Mouse (Mus musculus) CD4-positive, CD25-positive, alpha-beta regulatory T cell, adult 4 months (primary cell): ENCODE measurements around the gene Gm11639. TPM values are rescaled to one million over a fixed set of nuclear protein-coding genes. Genes with fewer than 3 reads are reported as not detected.
A peak's percentile ranks its signal among the peaks of the same experiment; 100 is the strongest.
"Not testable (repeated sequence)": the region's sequence is repeated elsewhere in the genome, so short reads cannot be mapped to it uniquely, and the experiment has no call there.

Source experiments
- ATAC-seq: one replicate; pipeline ENCODE4 v1.8.0; 2017
- polyA plus RNA-seq, 2 experiments: library from polyadenylated mRNA; unstranded; fragments of 100-300 nt; shearing (Covaris generic); gene quantifications; one replicate each; pipeline ENCODE4 v1.2.1; 2017

Gm11639 gene
- polyA plus RNA-seq, 2 experiments from 2014 or later: 0.04 TPM; not detected in 1

DNA sequence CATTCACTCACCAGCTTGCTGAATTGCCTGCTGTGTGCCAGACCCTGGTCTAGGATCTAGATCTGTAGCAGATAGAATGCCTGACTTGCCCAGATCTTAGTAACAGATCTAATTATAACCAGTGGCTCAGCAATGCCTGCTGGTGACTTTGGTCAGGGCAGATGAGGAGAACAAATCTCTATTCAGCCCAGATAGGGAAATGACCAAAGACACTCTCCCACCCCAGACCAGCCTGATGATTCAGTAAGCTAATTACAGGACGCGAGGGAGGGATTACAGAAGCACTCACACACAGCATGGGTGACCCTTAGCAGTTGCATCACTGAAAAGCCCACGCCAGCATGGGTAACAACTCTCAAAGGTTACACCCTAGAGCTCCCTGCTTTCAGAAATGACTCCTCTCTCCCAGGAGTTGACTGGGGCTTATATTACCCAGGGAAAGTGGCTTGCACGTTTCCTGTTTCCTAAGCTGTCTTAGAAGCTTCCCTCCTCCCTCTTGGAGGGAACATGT lies 435.1 kb downstream of the Gm11639 start:
- no peak for ATAC-seq

DNA sequence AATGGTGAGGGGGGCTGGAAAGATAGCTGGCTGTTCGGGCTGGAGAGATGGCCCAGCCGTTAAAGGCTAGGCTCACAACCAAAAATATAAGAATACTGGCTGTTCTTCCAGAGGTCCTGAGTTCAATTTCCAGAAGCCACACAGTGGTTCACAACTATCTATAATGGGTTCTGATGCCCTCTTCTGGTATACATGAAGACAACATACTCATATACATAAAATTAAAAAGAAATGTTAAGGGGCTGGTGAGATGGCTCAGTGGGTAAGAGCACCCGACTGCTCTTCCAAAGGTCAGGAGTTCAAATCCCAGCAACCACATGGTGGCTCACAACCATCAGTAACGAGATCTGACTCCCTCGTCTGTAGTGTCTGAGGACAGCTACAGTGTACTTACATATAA lies 436.3 kb downstream of the Gm11639 start:
- not testable (repeated sequence) for ATAC-seq

GRCm38 (mm10) chr11:105123986-105124385 lies 438.5 kb downstream of the Gm11639 start:
- ATAC-seq: no peak

DNA sequence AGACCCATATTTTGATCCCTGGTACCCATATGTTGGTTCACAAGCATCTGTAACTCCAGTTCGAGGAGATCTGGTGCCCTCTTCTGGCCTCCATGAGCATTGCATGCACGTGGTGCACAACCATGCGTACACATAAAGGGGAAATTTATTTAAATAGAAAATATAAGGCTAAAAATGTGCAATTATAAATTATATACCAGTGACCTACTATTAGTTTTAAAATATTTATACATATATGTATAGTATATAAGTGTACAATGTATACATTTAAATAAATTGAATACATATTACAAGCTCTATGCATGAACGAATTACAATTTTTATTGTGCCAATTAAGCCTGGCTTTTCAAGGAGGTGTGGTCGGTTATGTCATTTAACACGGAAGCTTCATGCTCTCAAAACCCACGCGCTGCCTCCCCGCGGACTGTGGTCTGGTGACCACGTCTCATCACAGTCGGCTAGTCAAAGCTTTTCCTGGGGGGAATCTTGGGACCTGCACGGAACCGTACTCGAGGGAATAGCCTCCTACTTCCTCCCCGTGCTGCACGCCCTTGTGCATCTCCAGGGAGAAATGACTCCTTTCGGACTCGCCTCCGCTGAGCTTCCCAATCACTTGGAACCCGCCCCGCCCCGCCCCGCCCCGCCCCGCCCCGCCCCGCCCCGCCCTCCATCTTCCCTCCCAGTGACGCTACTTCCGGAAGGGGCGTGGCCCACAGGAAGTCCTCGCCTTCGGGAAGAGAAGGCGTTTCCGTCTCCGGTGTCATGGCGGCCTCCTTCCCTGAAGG lies 440.4 kb downstream of the Gm11639 start, which contains the start of gene Mettl2:
Mettl2 (plus strand) TSS at position 691 of the 785 bp plus-strand sequence.
- peak; percentile 84 for ATAC-seq

DNA sequence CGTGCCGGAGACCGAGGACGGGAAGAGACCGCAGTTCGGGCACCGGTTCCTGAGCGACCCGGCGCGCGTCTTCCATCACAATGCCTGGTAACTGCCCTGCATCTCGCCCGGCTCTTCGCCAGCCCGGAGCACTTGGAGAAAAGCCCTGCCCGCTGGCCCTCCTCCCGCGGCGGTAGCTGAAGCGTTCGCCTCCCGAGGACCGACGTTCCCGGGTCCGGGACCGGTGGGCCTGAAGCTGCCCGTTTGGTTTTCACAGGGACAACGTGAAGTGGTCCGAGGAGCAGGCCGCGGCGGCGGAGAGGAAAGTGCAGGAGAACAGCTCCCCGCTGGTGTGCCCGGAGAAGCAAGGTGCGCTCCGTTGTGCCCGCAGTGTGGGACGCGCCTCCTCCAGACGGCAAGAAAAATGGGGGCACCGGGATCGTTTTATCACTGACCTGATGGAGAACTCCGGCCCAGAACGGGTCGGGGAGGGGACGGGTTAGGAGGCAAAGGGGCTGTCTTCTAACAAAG lies 441.1 kb downstream of the Gm11639 start:
- ATAC-seq: no peak

DNA sequence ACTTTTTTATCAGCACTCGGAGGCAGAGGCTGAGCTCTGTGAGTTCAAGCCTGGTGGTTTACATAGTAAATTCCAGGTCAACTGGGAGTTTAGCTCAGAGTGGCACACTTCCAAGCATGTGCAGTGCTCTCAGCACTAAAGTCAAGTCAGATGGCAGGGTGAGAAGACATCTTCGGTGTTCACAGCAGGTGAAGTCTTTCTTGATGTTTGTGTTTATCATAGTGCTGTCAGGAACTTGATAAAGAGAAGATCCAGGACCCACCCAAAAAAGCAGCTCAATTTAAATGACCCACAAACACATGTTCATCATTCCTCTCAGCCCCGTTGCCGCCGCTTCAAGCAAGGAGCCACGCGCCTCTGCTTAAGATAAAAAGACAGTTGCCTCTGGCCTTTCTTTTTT lies 450.2 kb downstream of the Gm11639 start:
- no peak for ATAC-seq

GRCm38 (mm10) chr11:105137255-105137654 lies 451.7 kb downstream of the Gm11639 start:
- not testable (repeated sequence) for ATAC-seq

DNA sequence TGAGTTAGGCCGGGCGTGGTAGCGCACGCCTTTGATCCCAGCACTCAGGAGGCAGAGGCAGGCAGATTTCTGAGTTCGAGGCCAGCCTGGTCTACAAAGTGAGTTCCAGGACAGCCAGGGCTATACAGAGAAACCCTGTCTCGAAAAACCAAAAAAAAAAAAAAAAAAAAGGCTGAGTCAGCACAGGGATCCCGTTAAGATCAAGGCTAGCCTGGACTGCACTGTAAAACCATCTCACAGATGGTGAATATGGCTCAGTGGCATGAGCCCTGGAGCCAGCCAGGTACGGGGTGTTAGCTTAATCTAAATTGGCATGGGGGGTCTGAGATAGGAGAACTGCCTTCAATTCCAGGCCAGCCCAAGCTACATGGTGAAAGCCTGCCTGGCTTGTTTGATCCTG lies 455.0 kb downstream of the Gm11639 start:
- not testable (repeated sequence) for ATAC-seq

- ATAC-seq: no peak
Observed at GRCm38 (mm10) chr11:105141115-105141514, 455.6 kb downstream of the Gm11639 start.

DNA sequence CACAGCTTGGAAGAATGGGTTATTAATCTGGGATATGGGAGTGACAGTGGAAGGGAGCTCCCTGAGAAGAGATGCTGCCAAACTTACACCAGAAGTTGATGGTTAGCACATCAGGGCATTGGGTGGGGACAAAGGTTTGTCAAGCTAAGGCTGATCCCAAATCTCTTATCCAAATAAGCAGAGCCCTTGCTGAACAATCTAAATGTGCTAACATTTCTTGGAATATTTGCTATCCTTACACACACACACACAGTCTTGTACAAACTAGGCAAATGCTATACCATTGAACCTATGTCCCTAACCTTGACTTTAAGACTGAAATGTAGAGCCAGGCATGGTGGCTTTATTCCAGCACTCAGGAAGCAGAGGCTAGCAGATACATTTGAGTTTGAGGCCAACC lies 458.1 kb downstream of the Gm11639 start:
- ATAC-seq: no peak

GRCm38 (mm10) chr11:105144084-105144483 lies 458.6 kb downstream of the Gm11639 start:
- ATAC-seq: no peak

DNA sequence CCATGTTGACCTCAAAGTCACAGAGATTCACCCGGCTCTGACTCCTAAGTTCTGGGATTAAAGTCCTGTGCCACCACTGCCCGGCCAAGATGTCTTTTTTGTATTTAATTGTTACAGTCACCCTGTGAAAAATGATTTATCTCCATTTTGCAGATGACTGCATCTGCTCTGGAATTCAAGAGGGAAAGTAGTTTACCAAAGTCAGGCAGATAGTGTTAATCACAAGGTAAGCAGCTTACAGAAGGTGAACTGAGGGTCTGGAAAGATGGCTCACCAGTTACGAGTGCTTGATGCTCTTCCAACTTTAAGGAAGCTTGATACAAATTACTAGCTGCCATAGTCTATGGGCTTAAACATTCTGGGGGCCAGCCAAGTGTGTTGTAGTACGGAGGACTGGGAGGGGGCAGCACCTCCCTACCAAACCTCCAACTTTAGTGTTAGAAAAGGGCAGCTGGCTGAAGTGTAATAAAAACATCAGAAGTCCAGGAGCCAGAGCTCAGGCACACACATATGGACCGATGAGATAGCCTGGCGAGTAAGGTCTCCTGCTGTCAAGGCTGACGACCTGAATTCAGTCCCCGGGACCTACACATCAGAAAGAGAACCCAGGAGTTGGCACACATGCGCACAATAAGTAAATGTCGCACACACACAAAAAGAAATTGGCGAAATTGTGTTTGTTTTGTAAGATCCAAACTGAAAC lies 459.2 kb downstream of the Gm11639 start:
- ATAC-seq: no peak

GRCm38 (mm10) chr11:105145211-105145610 lies 459.7 kb downstream of the Gm11639 start:
- ATAC-seq: no peak

DNA sequence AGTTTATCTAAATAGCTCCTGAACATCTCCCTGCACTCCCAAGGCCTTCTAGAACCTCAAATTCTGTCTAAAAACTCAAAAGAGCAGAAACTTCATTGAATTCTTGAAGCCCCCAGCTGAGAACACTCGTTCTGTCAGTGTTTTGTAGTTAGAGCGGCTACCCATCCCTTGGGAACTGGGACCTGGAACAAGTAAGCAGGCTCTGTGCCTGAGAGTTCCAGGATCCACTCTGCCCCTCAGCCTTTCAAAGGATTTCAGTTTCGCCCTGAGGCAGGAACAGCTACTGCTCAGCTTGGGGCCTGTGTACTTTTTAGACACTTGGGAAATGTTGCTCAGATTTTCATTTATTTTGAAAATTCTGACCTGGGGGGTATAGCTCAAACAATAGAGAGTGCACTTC lies 461.1 kb downstream of the Gm11639 start, which contains the start of gene Gm10842:
Gm10842 (plus strand) TSS at position 301 of the 400 bp plus-strand sequence.
- ATAC-seq: no peak

GRCm38 (mm10) chr11:105149353-105149752 lies 463.8 kb downstream of the Gm11639 start:
- no peak for ATAC-seq

DNA sequence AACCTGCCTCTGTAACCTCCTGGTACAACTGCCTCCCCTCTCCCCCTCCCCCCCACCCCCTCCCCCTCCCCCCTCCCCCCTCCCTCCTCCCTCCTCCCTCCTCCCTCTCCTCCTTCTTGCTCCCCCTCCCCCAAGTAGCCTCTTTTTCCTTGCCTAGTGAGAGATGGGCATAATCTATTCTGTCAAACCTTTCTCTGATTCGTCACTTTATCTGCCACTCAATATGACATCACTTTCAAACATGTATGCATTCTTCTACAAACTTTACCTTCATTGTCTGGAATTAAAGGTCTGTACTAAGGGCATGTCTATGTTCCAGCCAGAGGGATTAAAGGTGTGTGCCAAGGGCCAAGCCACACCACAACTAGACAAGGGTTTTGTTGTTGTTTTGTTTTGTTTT lies 464.3 kb downstream of the Gm11639 start:
- ATAC-seq: no peak

DNA sequence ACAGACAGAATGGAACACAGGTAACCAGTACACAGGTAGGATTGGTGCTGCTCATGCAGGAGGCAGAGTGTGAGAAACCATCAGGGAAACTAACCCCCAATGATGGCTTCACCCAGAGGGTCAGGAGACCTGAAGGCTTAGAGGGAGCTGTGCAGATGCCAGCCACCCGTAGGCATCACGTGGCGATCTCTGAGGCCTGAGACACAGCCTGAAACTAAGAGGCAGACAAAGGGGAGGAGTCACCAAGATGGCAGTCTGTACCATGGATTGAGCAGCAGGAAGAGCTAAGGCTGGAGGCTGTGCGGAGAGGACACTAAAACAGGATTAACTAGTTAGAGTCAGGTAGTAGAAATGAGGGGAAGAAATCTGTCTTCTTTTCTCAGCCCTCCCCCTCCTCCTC lies 465.2 kb downstream of the Gm11639 start:
- no peak for ATAC-seq

GRCm38 (mm10) chr11:105151226-105152016 lies 465.9 kb downstream of the Gm11639 start:
- ATAC-seq: peak; percentile 56

- ATAC-seq: no peak
Observed at GRCm38 (mm10) chr11:105152017-105152300, 466.5 kb downstream of the Gm11639 start.

- ATAC-seq: no peak
Observed at GRCm38 (mm10) chr11:105152357-105152899, 466.9 kb downstream of the Gm11639 start.

DNA sequence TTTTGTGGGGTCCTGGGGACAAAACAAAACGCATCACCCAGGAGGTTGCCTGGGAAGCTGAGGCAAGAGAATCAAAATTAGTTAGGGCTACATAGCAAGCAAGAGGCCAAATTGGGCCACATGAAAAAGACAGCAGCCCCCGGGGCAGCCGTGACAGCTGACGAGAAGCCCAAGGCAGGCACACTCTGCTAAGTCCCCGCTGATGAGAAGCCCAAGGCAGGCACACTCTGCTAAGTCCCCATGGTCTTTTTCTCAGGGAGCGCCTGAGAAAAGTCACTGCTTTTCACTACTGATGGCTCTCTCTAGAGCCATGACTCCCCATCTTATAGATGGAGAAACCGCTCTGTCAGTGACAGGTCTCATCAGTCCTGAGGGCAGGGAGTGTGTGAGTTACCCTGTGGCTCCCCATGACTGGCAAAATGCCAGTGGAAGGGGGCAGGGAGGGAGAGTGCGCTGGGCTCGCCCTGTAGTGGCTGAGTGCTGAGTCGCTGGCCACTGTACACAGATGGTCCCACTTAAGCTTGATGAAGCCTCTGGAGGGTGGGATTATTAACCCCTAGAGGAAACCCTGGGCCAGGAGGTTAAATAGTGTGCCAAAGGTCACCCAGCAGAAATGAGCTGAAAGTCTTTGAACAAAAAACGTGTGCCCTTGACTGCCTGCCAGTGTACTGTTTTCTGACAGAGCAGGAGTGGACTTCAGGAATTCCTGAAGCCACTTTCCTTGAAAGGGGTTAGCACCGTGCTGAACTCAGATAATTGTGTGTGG lies 467.7 kb downstream of the Gm11639 start:
- ATAC-seq: no peak

GRCm38 (mm10) chr11:105155915-105156314 lies 470.4 kb downstream of the Gm11639 start:
- no peak for ATAC-seq
